Mouse (Mus musculus): ENCODE results near the gene Umad1.

- TF ChIP-seq ZKSCAN1 (IDR thresholded peaks at IDR 0.05; ENCODE audit: borderline replicate concordance, low read depth, low read length) (no peak), EP300 (IDR thresholded peaks at IDR 0.05; ENCODE audit: low read length) (no peak), ZNF384 (IDR thresholded peaks at IDR 0.05; ENCODE audit: low read depth, low read length) (no peak), POLR2A (IDR thresholded peaks at IDR 0.05; ENCODE audit: low read depth, low read length) (no peak), POLR2AphosphoS2 (IDR thresholded peaks at IDR 0.05; ENCODE audit: low read depth, low read length) (no peak), CTCF (conservative IDR thresholded peaks at IDR 0.05 in 1 of 2, IDR thresholded peaks at IDR 0.05 in 1 of 2; ENCODE audit: low read depth in 2 of 2, low read length in 2 of 2) (no peak), CHD1 (IDR thresholded peaks at IDR 0.05; ENCODE audit: low read depth, low read length) (no peak), ZC3H11A (IDR thresholded peaks at IDR 0.05; ENCODE audit: low read depth, low read length) (no peak), NRF1 (IDR thresholded peaks at IDR 0.05; ENCODE audit: low read depth, low read length) (no peak)
Observed at GRCm38 (mm10) chr6:8399710-8400109, 140.6 kb downstream of the Umad1 start.

Measured in CH12.LX (cell line).